Mouse (Mus musculus): ENCODE results near the gene Kmt5b. TPM values are rescaled to one million over a fixed set of nuclear protein-coding genes. Genes with fewer than 3 reads are reported as not detected.

Gene Kmt5b
- polyA plus RNA-seq, 1 experiment from 2014 or later = 22.2 TPM

GRCm38 (mm10) chr19:3857220-3857619 is 90.0 kb downstream of the Kmt5b start:
- 84% methylated on average over 3 of the region's 3 CpGs for WGBS (ENCODE audit: insufficient replicate concordance)
- Histone ChIP-seq H3K27me3 (ENCODE audit: control insufficient read depth, insufficient read depth, low read length) (no peaks in the 10 kb centered on the region), H3K9me3 (replicated peaks; ENCODE audit: control insufficient read depth, low read length) (no peaks in the 10 kb centered on the region), H3K9ac (ENCODE audit: low read depth, low read length) (no peak overlapping the region), H3K4me3 (ENCODE audit: low read depth, low read length) (no peak overlapping the region), H3K36me3 (ENCODE audit: control insufficient read depth, insufficient read depth, low read length) (no peaks in the 10 kb centered on the region), H3K27ac (ENCODE audit: low read depth, low read length) (no peak overlapping the region), H3K4me2 (no peak overlapping the region), H3K4me1 (ENCODE audit: control insufficient read depth, insufficient read depth, low read length) (peaks cover 10% of the 10 kb centered on the region)
- no peak for ATAC-seq (replicated peaks; ENCODE audit: insufficient number of reproducible peaks, low FRiP score, low TSS enrichment)

- Histone ChIP-seq H3K36me3 (ENCODE audit: control insufficient read depth, insufficient read depth, low read length) (peaks cover 6% of the 10 kb centered on the region; the same call in 1 of the 2 replicates), H3K27me3 (ENCODE audit: control insufficient read depth, insufficient read depth, low read length) (no peaks in the 10 kb centered on the region), H3K4me2 (no peak overlapping the region), H3K9ac (ENCODE audit: low read depth, low read length) (no peak overlapping the region), H3K4me1 (ENCODE audit: control insufficient read depth, insufficient read depth, low read length) (peaks cover 5% of the 10 kb centered on the region; the same call in 1 of the 2 replicates), H3K9me3 (replicated peaks; ENCODE audit: control insufficient read depth, low read length) (no peaks in the 10 kb centered on the region), H3K4me3 (ENCODE audit: low read depth, low read length) (no peak overlapping the region), H3K27ac (ENCODE audit: low read depth, low read length) (no peak overlapping the region)
- ATAC-seq (replicated peaks; ENCODE audit: insufficient number of reproducible peaks, low FRiP score, low TSS enrichment) = no peak
- 68% methylated on average over 2 of the region's 2 CpGs for WGBS (ENCODE audit: insufficient replicate concordance)
Measured at GRCm38 (mm10) chr19:3862713-3863112, 95.5 kb downstream of the Kmt5b start.

GRCm38 (mm10) chr19:3864960-3865359 is 97.7 kb downstream of the Kmt5b start:
- 75% methylated on average over 2 of the region's 2 CpGs for WGBS (ENCODE audit: insufficient replicate concordance)
- H3K9ac ChIP-seq (ENCODE audit: low read depth, low read length) = no peak overlapping the region
- H3K4me1 ChIP-seq (ENCODE audit: control insufficient read depth, insufficient read depth, low read length) = peaks cover 5% of the 10 kb centered on the region
- H3K9me3 ChIP-seq (replicated peaks; ENCODE audit: control insufficient read depth, low read length) = no peaks in the 10 kb centered on the region
- H3K4me2 ChIP-seq = no peak overlapping the region
- ATAC-seq (replicated peaks; ENCODE audit: insufficient number of reproducible peaks, low FRiP score, low TSS enrichment) = no peak
- peaks cover 6% of the 10 kb centered on the region; the same call in 1 of the 2 replicates for H3K36me3 ChIP-seq (ENCODE audit: control insufficient read depth, insufficient read depth, low read length)
- H3K27me3 ChIP-seq (ENCODE audit: control insufficient read depth, insufficient read depth, low read length) = no peaks in the 10 kb centered on the region
- no peak overlapping the region for H3K27ac ChIP-seq (ENCODE audit: low read depth, low read length)
- H3K4me3 ChIP-seq (ENCODE audit: low read depth, low read length) = no peak overlapping the region

Other genes with a start within 250 kb of the Kmt5b start
- gene Ppp6r3, start 191.7 kb upstream of the Kmt5b start, polyA plus RNA-seq (2014; fragmentation: Nextera tagmentation; extraction: Ambion mirVana) = 57.9 and 63.6 TPM in 2 replicates
- gene Lrp5, start 80.9 kb upstream of the Kmt5b start, polyA plus RNA-seq (2014; fragmentation: Nextera tagmentation; extraction: Ambion mirVana) = 4.6 and 5.3 TPM in 2 replicates
- 30.3 and 33.6 TPM in 2 replicates for gene 1810055G02Rik, start 59.1 kb upstream of the Kmt5b start, polyA plus RNA-seq (2014; fragmentation: Nextera tagmentation; extraction: Ambion mirVana)
- 26.6 and 27.9 TPM in 2 replicates for gene Chka, start 84.4 kb downstream of the Kmt5b start, polyA plus RNA-seq (2014; fragmentation: Nextera tagmentation; extraction: Ambion mirVana)
- gene Tcirg1, start 139.7 kb downstream of the Kmt5b start, polyA plus RNA-seq (2014; fragmentation: Nextera tagmentation; extraction: Ambion mirVana) = 16.2 and 18.7 TPM in 2 replicates
- gene Ndufs8, start 145.4 kb downstream of the Kmt5b start, polyA plus RNA-seq (2014; fragmentation: Nextera tagmentation; extraction: Ambion mirVana) = 364 and 376 TPM in 2 replicates
- gene Aldh3b1, start 162.4 kb downstream of the Kmt5b start, polyA plus RNA-seq (2014; fragmentation: Nextera tagmentation; extraction: Ambion mirVana) = 2.3 and 2.4 TPM in 2 replicates
- 4.5 and 6.2 TPM in 2 replicates for gene Unc93b1, start 167.8 kb downstream of the Kmt5b start, polyA plus RNA-seq (2014; fragmentation: Nextera tagmentation; extraction: Ambion mirVana)
- not detected in 2 replicates for gene Aldh3b3, start 191.2 kb downstream of the Kmt5b start, polyA plus RNA-seq (2014; fragmentation: Nextera tagmentation; extraction: Ambion mirVana)
- gene Aldh3b2, start 204.9 kb downstream of the Kmt5b start, polyA plus RNA-seq (2014; fragmentation: Nextera tagmentation; extraction: Ambion mirVana) = 0.16 TPM in 1 of 2 replicates, not detected in the other
- gene Acy3, start 219.1 kb downstream of the Kmt5b start, polyA plus RNA-seq (2014; fragmentation: Nextera tagmentation; extraction: Ambion mirVana) = 8.0 and 11.3 TPM in 2 replicates
- gene Tbx10, start 225.3 kb downstream of the Kmt5b start, polyA plus RNA-seq (2014; fragmentation: Nextera tagmentation; extraction: Ambion mirVana) = 0.11 TPM in 1 of 2 replicates, not detected in the other
- gene Nudt8, start 233.2 kb downstream of the Kmt5b start, polyA plus RNA-seq (2014; fragmentation: Nextera tagmentation; extraction: Ambion mirVana) = 48.0 and 48.8 TPM in 2 replicates
- gene Gm49405, start 233.2 kb downstream of the Kmt5b start, polyA plus RNA-seq (2014; fragmentation: Nextera tagmentation; extraction: Ambion mirVana) = 2.3 and 2.5 TPM in 2 replicates
- 64.5 and 65.9 TPM in 2 replicates for gene Doc2g, start 235.9 kb downstream of the Kmt5b start, polyA plus RNA-seq (2014; fragmentation: Nextera tagmentation; extraction: Ambion mirVana)
- gene Ndufv1, start 245.4 kb downstream of the Kmt5b start, polyA plus RNA-seq (2014; fragmentation: Nextera tagmentation; extraction: Ambion mirVana) = 369 and 417 TPM in 2 replicates

Measured in heart, embryonic 11.5 days (tissue).